Mouse (Mus musculus): Measurements from ENCODE around the gene R3hdm2. TPM values are rescaled to one million over a fixed set of nuclear protein-coding genes. Genes with fewer than 3 reads are reported as not detected.

R3hdm2 gene
- polyA plus RNA-seq, 1 experiment from 2014 or later = 22.6 TPM

DNA sequence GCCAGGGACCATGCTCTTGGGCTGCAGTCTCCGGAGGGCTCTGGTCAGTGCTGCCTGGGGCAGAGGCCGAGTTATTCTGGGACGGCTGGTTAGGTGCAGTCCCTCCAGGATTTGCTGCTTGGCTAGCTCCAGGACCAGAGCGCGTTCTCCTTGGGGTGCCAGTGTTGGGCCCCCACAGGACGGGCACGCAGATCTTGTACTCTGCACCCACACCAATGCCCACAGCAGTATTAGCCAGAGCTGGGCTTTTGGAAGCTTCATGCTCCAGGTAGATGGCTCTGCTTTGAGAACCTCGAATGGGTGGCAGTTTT, 28.9 kb upstream of the R3hdm2 start:
- WGBS = 83% methylated on average over 8 of the region's 8 CpGs
- Histone ChIP-seq H3K4me1 (ENCODE audit: control insufficient read depth, insufficient read depth, low read length) (no peaks in the 10 kb centered on the region), H3K27ac (ENCODE audit: low read length) (no peak overlapping the region), H3K4me3 (ENCODE audit: low read length) (no peak overlapping the region), H3K36me3 (ENCODE audit: control insufficient read depth, insufficient read depth) (no peaks in the 10 kb centered on the region), H3K4me2 (ENCODE audit: low read depth, low read length) (no peak overlapping the region), H3K27me3 (ENCODE audit: control insufficient read depth, insufficient read depth, low read length) (0 out of 2 replicates have a peak, but pooled peaks cover 5% of the 10 kb centered on the region), H3K9me3 (replicated peaks; ENCODE audit: control insufficient read depth, low read length) (no peaks in the 10 kb centered on the region), H3K9ac (ENCODE audit: low read length) (no peak overlapping the region)
- no peak for ATAC-seq (replicated peaks; ENCODE audit: extremely low read depth, insufficient read depth, low FRiP score)

DNA sequence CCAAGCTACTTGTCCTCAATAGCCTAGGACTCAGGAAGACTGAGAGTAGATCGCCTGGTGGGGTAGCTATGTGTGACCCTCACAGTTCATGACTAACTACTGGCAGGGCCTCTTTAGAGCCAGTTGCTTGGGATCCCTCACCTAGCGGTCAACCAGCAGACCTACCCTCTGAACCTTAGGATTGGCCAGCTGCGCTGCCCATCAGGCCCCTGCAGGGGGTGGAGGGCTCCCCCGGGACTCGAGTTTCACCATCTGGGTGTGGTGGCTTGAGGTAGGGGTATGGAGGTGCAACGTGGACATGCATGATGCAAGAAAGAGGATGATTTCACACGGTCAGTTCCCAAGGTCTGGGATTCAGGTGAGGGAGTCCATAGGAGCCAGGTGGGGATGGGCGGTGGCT, 28.4 kb upstream of the R3hdm2 start:
- 0 out of 2 replicates have a peak, but pooled peaks cover 5% of the 10 kb centered on the region for H3K27me3 ChIP-seq (ENCODE audit: control insufficient read depth, insufficient read depth, low read length)
- no peak overlapping the region for H3K27ac ChIP-seq (ENCODE audit: low read length)
- 65% methylated on average over 8 of the region's 8 CpGs for WGBS
- H3K4me3 ChIP-seq (ENCODE audit: low read length) = no peak overlapping the region
- H3K36me3 ChIP-seq (ENCODE audit: control insufficient read depth, insufficient read depth) = no peaks in the 10 kb centered on the region
- H3K4me1 ChIP-seq (ENCODE audit: control insufficient read depth, insufficient read depth, low read length) = no peaks in the 10 kb centered on the region
- H3K9me3 ChIP-seq (replicated peaks; ENCODE audit: control insufficient read depth, low read length) = no peaks in the 10 kb centered on the region
- no peak overlapping the region for H3K9ac ChIP-seq (ENCODE audit: low read length)
- no peak for ATAC-seq (replicated peaks; ENCODE audit: extremely low read depth, insufficient read depth, low FRiP score)
- no peak overlapping the region for H3K4me2 ChIP-seq (ENCODE audit: low read depth, low read length)

DNA sequence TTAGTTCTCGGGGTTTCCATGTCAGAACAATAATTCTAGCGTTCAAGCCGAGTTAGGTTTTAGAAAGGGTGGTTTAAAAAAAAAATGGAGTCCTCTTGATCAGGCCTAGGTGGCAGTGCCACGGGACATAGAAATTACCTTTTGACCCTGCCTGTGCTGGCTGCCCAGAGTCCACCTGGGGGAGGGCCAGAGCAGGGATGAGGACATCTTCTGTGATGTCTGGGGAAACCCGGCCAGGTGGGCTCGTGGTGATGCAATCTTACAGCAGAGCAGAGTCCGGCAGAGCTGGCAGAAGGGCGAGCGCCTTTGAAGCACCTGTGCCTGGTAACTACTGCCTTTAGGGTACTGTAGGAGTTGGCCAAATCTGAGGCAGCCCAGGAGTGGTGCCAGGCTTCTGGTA, 27.9 kb upstream of the R3hdm2 start:
- Histone ChIP-seq H3K4me2 (ENCODE audit: low read depth, low read length) (no peak overlapping the region), H3K27me3 (ENCODE audit: control insufficient read depth, insufficient read depth, low read length) (0 out of 2 replicates have a peak, but pooled peaks cover 5% of the 10 kb centered on the region), H3K9ac (ENCODE audit: low read length) (no peak overlapping the region), H3K36me3 (ENCODE audit: control insufficient read depth, insufficient read depth) (no peaks in the 10 kb centered on the region), H3K27ac (ENCODE audit: low read length) (no peak overlapping the region), H3K4me1 (ENCODE audit: control insufficient read depth, insufficient read depth, low read length) (no peaks in the 10 kb centered on the region), H3K9me3 (replicated peaks; ENCODE audit: control insufficient read depth, low read length) (no peaks in the 10 kb centered on the region), H3K4me3 (ENCODE audit: low read length) (no peak overlapping the region)
- no peak for ATAC-seq (replicated peaks; ENCODE audit: extremely low read depth, insufficient read depth, low FRiP score)
- 81% methylated on average over 9 of the region's 9 CpGs for WGBS

DNA sequence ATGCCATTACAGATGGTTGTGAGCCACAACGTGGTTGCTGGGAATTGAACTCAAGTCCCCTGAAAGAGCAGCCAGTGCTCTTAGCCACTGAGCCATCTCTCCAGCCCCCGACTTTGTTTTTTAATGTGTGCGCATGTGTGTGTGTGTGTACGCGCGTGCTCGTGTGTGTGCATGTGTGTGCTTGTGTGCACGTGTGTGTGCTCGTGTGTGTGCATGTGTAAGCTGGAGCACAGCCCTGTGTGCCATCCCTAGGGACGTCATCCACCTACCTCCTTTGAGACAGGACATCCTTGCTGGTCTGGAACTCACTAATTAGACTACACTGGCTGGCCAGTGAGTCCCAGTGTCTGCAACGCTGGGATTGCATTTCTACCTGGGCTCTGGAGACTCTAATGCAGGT, 27.4 kb upstream of the R3hdm2 start:
- Histone ChIP-seq H3K9ac (ENCODE audit: low read length) (no peak overlapping the region), H3K4me3 (ENCODE audit: low read length) (no peak overlapping the region), H3K4me1 (ENCODE audit: control insufficient read depth, insufficient read depth, low read length) (no peaks in the 10 kb centered on the region), H3K4me2 (ENCODE audit: low read depth, low read length) (no peak overlapping the region), H3K9me3 (replicated peaks; ENCODE audit: control insufficient read depth, low read length) (no peaks in the 10 kb centered on the region), H3K27me3 (ENCODE audit: control insufficient read depth, insufficient read depth, low read length) (0 out of 2 replicates have a peak, but pooled peaks cover 5% of the 10 kb centered on the region), H3K27ac (ENCODE audit: low read length) (no peak overlapping the region), H3K36me3 (ENCODE audit: control insufficient read depth, insufficient read depth) (no peaks in the 10 kb centered on the region)
- no peak for ATAC-seq (replicated peaks; ENCODE audit: extremely low read depth, insufficient read depth, low FRiP score)
- WGBS = 87% methylated on average over 11 of the region's 11 CpGs

DNA sequence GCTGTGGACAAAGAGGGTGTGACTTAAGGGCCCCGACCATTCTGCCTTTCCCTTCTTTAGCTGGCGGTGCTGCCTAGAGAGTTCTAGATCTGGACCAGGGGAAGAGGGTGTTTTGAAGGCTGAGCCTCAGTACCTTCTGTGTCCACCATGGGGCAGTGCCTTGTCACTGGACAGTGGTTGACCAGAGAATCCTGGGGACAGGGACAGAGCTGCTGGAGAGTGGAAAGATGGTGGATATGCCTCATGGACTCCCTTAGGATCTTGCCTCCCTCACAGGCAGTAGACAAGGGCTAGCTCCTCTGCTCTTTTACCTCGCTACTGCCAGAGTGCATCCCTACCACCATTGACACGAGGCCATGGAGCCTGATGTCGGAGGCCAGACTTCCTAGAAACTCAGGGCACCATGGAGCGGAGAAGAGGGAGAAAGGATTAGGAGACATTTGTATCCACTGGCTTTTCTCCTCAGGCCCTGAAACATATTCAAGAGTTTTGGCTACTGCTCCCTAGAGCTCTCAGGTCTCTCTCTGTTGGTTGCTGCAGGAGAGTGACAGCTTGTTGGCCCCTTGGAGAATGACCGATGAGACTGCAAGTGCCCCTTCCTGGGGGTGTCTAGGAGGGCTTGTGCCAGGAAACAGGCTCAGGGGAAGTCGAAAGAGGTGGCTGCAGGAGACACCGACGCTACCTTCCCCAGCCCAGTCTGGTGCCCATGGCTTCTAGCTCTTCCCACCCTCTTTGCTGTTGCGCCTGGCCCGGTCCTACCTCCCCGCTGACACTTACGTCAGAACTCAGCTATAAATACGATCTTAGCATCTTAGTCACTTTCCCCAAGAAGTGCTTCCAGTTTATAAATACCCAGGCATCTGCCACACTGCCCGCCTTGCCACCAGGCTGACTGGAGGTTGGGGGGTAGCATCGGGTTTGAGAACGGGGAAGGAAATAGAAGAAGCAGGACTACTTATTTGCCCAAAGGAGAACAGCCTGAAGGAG, 25.9 kb upstream of the R3hdm2 start, which contains the start of gene Inhbe:
Inhbe (minus strand) TSS at position 503 of the 987 bp plus-strand sequence.
- ATAC-seq (replicated peaks; ENCODE audit: extremely low read depth, insufficient read depth, low FRiP score) = peak; percentile 42
- 67% methylated on average over 18 of the region's 18 CpGs for WGBS
- Histone ChIP-seq H3K4me1 (ENCODE audit: control insufficient read depth, insufficient read depth, low read length) (no peaks in the 10 kb centered on the region), H3K27ac (ENCODE audit: low read length) (peak within 1 kb of the TSS; percentile 50; the same call in 1 of the 2 replicates), H3K4me2 (ENCODE audit: low read depth, low read length) (no peak within 1 kb of the TSS), H3K4me3 (ENCODE audit: low read length) (no peak within 1 kb of the TSS), H3K36me3 (ENCODE audit: control insufficient read depth, insufficient read depth) (no peaks in the 10 kb centered on the region), H3K9me3 (replicated peaks; ENCODE audit: control insufficient read depth, low read length) (no peaks in the 10 kb centered on the region), H3K27me3 (ENCODE audit: control insufficient read depth, insufficient read depth, low read length) (0 out of 2 replicates have a peak, but pooled peaks cover 5% of the 10 kb centered on the region), H3K9ac (ENCODE audit: low read length) (no peak within 1 kb of the TSS)

DNA sequence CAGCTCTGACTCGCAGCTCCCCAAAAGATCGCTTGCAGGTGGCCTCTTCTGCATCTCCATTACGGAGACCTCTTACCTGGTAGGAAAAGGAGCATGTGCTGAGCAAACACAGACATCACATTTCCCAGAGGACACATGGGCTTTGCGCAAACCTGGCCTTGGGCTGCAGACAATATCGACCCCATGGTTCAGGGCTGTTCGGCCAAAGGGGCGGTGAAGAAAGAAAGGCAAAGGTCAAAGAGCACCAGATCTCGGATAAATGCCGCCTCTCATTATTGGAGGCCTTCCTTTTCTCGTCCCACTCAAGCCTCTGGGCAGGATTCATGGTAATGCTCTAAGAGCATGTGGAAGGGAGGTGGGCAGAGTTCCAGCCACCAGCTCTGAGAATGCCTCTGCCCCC, 24.8 kb upstream of the R3hdm2 start:
- H3K36me3 ChIP-seq (ENCODE audit: control insufficient read depth, insufficient read depth) = no peaks in the 10 kb centered on the region
- H3K27me3 ChIP-seq (ENCODE audit: control insufficient read depth, insufficient read depth, low read length) = 0 out of 2 replicates have a peak, but pooled peaks cover 5% of the 10 kb centered on the region
- H3K27ac ChIP-seq (ENCODE audit: low read length) = no peak overlapping the region
- H3K9me3 ChIP-seq (replicated peaks; ENCODE audit: control insufficient read depth, low read length) = no peaks in the 10 kb centered on the region
- H3K4me1 ChIP-seq (ENCODE audit: control insufficient read depth, insufficient read depth, low read length) = no peaks in the 10 kb centered on the region
- no peak for ATAC-seq (replicated peaks; ENCODE audit: extremely low read depth, insufficient read depth, low FRiP score)
- no peak overlapping the region for H3K4me2 ChIP-seq (ENCODE audit: low read depth, low read length)
- no peak overlapping the region for H3K4me3 ChIP-seq (ENCODE audit: low read length)
- WGBS = 75% methylated on average over 10 of the region's 10 CpGs
- no peak overlapping the region for H3K9ac ChIP-seq (ENCODE audit: low read length)

GRCm38 (mm10) chr10:127360714-127361113, 19.4 kb upstream of the R3hdm2 start:
- no peak overlapping the region for H3K4me3 ChIP-seq (ENCODE audit: low read length)
- no peak overlapping the region for H3K4me2 ChIP-seq (ENCODE audit: low read depth, low read length)
- H3K4me1 ChIP-seq (ENCODE audit: control insufficient read depth, insufficient read depth, low read length) = no peaks in the 10 kb centered on the region
- ATAC-seq (replicated peaks; ENCODE audit: extremely low read depth, insufficient read depth, low FRiP score) = no peak
- H3K9me3 ChIP-seq (replicated peaks; ENCODE audit: control insufficient read depth, low read length) = no peaks in the 10 kb centered on the region
- H3K27me3 ChIP-seq (ENCODE audit: control insufficient read depth, insufficient read depth, low read length) = no peaks in the 10 kb centered on the region
- no peak overlapping the region for H3K9ac ChIP-seq (ENCODE audit: low read length)
- WGBS = 72% methylated on average over 3 of the region's 3 CpGs
- no peaks in the 10 kb centered on the region for H3K36me3 ChIP-seq (ENCODE audit: control insufficient read depth, insufficient read depth)
- no peak overlapping the region for H3K27ac ChIP-seq (ENCODE audit: low read length)

DNA sequence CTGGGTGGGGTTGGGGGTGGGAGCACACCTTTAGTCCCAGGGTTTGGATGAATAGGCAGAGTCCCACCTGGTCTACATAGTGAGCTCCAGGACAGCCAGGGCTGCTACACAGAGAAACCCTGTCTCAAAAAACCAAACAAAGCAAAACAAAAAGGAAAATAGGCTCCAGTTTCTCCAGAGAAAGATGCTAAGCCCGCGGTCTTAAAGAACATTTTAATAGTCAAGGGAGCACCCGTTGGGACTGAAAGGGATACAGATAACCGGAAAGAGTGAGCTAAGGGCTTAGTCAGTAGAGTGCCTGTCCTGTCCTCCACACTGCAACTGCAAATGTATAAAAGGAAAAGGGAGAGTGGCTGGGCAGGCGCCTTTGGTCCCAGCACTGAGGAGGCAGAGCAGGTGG, 13.0 kb upstream of the R3hdm2 start:
- no peak overlapping the region for H3K4me2 ChIP-seq (ENCODE audit: low read depth, low read length)
- no peak overlapping the region for H3K4me3 ChIP-seq (ENCODE audit: low read length)
- no peak overlapping the region for H3K27ac ChIP-seq (ENCODE audit: low read length)
- H3K36me3 ChIP-seq (ENCODE audit: control insufficient read depth, insufficient read depth) = no peaks in the 10 kb centered on the region
- no peaks in the 10 kb centered on the region for H3K9me3 ChIP-seq (replicated peaks; ENCODE audit: control insufficient read depth, low read length)
- no peaks in the 10 kb centered on the region for H3K27me3 ChIP-seq (ENCODE audit: control insufficient read depth, insufficient read depth, low read length)
- H3K9ac ChIP-seq (ENCODE audit: low read length) = no peak overlapping the region
- 66% methylated on average over 5 of the region's 5 CpGs for WGBS
- ATAC-seq (replicated peaks; ENCODE audit: extremely low read depth, insufficient read depth, low FRiP score) = no peak
- no peaks in the 10 kb centered on the region for H3K4me1 ChIP-seq (ENCODE audit: control insufficient read depth, insufficient read depth, low read length)

DNA sequence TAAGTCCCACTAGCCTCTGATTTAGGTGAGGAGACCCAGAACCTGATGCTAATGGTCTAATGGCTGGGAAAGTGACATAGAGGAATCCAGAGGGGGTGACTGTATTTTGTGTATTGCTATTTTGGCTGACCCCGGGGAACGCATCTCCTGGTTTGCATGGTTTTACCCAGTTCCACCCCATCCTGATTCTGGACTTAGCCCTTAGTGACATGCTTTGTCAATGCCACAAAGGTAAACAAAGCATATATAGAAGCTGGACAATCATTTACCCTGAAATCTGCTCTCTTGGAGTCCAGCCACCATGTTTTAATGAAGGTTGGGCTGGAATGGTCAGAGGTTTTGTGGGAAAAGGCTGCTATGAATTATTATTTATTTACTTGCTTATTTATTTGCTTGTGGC, 11.9 kb upstream of the R3hdm2 start:
- Histone ChIP-seq H3K4me1 (ENCODE audit: control insufficient read depth, insufficient read depth, low read length) (no peaks in the 10 kb centered on the region), H3K4me2 (ENCODE audit: low read depth, low read length) (no peak overlapping the region), H3K27me3 (ENCODE audit: control insufficient read depth, insufficient read depth, low read length) (no peaks in the 10 kb centered on the region), H3K9me3 (replicated peaks; ENCODE audit: control insufficient read depth, low read length) (peaks cover 4% of the 10 kb centered on the region; the same call in 1 of the 2 replicates), H3K9ac (ENCODE audit: low read length) (no peak overlapping the region), H3K27ac (ENCODE audit: low read length) (no peak overlapping the region), H3K4me3 (ENCODE audit: low read length) (no peak overlapping the region), H3K36me3 (ENCODE audit: control insufficient read depth, insufficient read depth) (no peaks in the 10 kb centered on the region)
- 79% methylated on average over 2 of the region's 2 CpGs for WGBS
- no peak for ATAC-seq (replicated peaks; ENCODE audit: extremely low read depth, insufficient read depth, low FRiP score)

All from heart, embryonic 16.5 days (tissue).